Mouse (Mus musculus): ENCODE data around the gene Cavin4. TPM values are rescaled to one million over a fixed set of nuclear protein-coding genes. Genes with fewer than 3 reads are reported as not detected.

Cavin4 gene
- polyA plus RNA-seq (2014; fragmentation: Nextera tagmentation; extraction: Ambion mirVana): 1.0 and 1.3 TPM in 2 replicates

GRCm38 (mm10) chr4:48663271-48663670 lies at the start of gene Cavin4:
Gene Cavin4 (plus strand): TSS chr4:48663514.
- Histone ChIP-seq H3K4me2 (ENCODE audit: low read depth, low read length, severe bottlenecking) (no peak within 1 kb of the TSS), H3K36me3 (ENCODE audit: control insufficient read depth, insufficient read depth, low read length) (peaks cover 6% of the 10 kb centered on the region; the same call in 1 of the 2 replicates)
- no peak for ATAC-seq (replicated peaks; ENCODE audit: low FRiP score)

GRCm38 (mm10) chr4:48615483-48615882 lies 47.8 kb upstream of the Cavin4 start:
- no peak for DNase-seq (ENCODE audit: low spot score)
- Histone ChIP-seq H3K4me2 (ENCODE audit: low read depth, low read length, severe bottlenecking) (no peak overlapping the region), H3K9ac (ENCODE audit: low read length) (no peak overlapping the region), H3K4me3 (ENCODE audit: low read depth, low read length) (no peak overlapping the region), H3K4me1 (replicated peaks; ENCODE audit: control insufficient read depth, insufficient read depth, low read length) (no peaks in the 10 kb centered on the region), H3K36me3 (ENCODE audit: control insufficient read depth, insufficient read depth, low read length) (peaks cover 3% of the 10 kb centered on the region; the same call in 1 of the 2 replicates), H3K9me3 (ENCODE audit: control insufficient read depth, low read length) (no peaks in the 10 kb centered on the region), H3K27me3 (ENCODE audit: control insufficient read depth, insufficient read depth, low read length) (no peaks in the 10 kb centered on the region), H3K27ac (ENCODE audit: low read depth, low read length) (no peak overlapping the region)
- ATAC-seq (replicated peaks; ENCODE audit: low FRiP score): no peak
- WGBS: 88% methylated on average over 4 of the region's 4 CpGs

More at GRCm38 (mm10) chr4:48663271-48663670, at the start of gene Cavin4:
- DNase-seq (ENCODE audit: low spot score): no peak
- no peaks in the 10 kb centered on the region for H3K27me3 ChIP-seq (ENCODE audit: control insufficient read depth, insufficient read depth, low read length)
- H3K9ac ChIP-seq (ENCODE audit: low read length): no peak within 1 kb of the TSS
- H3K4me3 ChIP-seq (ENCODE audit: low read depth, low read length): no peak within 1 kb of the TSS
- H3K9me3 ChIP-seq (ENCODE audit: control insufficient read depth, low read length): no peaks in the 10 kb centered on the region
- H3K4me1 ChIP-seq (replicated peaks; ENCODE audit: control insufficient read depth, insufficient read depth, low read length): no peaks in the 10 kb centered on the region
- no peak within 1 kb of the TSS for H3K27ac ChIP-seq (ENCODE audit: low read depth, low read length)
- WGBS: 92% methylated on average over 10 of the region's 10 CpGs

- Histone ChIP-seq H3K4me2 (ENCODE audit: low read depth, low read length, severe bottlenecking) (no peak overlapping the region), H3K9me3 (ENCODE audit: control insufficient read depth, low read length) (no peaks in the 10 kb centered on the region), H3K4me3 (ENCODE audit: low read depth, low read length) (no peak overlapping the region), H3K4me1 (replicated peaks; ENCODE audit: control insufficient read depth, insufficient read depth, low read length) (no peaks in the 10 kb centered on the region), H3K27ac (ENCODE audit: low read depth, low read length) (no peak overlapping the region), H3K9ac (ENCODE audit: low read length) (no peak overlapping the region), H3K36me3 (ENCODE audit: control insufficient read depth, insufficient read depth, low read length) (peaks cover 3% of the 10 kb centered on the region; the same call in 1 of the 2 replicates), H3K27me3 (ENCODE audit: control insufficient read depth, insufficient read depth, low read length) (no peaks in the 10 kb centered on the region)
- ATAC-seq (replicated peaks; ENCODE audit: low FRiP score) (no peak), DNase-seq (ENCODE audit: low spot score) (no peak)
- WGBS: 97% methylated on average over 15 of the region's 15 CpGs
These were observed 46.1 kb upstream of the Cavin4 start for GRCm38 (mm10) chr4:48617201-48617600.

GRCm38 (mm10) chr4:48620121-48620520 lies 43.2 kb upstream of the Cavin4 start:
- Histone ChIP-seq H3K9me3 (ENCODE audit: control insufficient read depth, low read length) (no peaks in the 10 kb centered on the region), H3K9ac (ENCODE audit: low read length) (no peak overlapping the region), H3K4me3 (ENCODE audit: low read depth, low read length) (no peak overlapping the region), H3K27ac (ENCODE audit: low read depth, low read length) (no peak overlapping the region), H3K27me3 (ENCODE audit: control insufficient read depth, insufficient read depth, low read length) (no peaks in the 10 kb centered on the region), H3K36me3 (ENCODE audit: control insufficient read depth, insufficient read depth, low read length) (peaks cover 3% of the 10 kb centered on the region; the same call in 1 of the 2 replicates), H3K4me1 (replicated peaks; ENCODE audit: control insufficient read depth, insufficient read depth, low read length) (no peaks in the 10 kb centered on the region), H3K4me2 (ENCODE audit: low read depth, low read length, severe bottlenecking) (no peak overlapping the region)
- DNase-seq (ENCODE audit: low spot score): no peak
- WGBS: 95% methylated on average over 6 of the region's 6 CpGs
- no peak for ATAC-seq (replicated peaks; ENCODE audit: low FRiP score)

GRCm38 (mm10) chr4:48622246-48622645 lies 41.1 kb upstream of the Cavin4 start:
- H3K4me3 ChIP-seq (ENCODE audit: low read depth, low read length): no peak overlapping the region
- no peak overlapping the region for H3K27ac ChIP-seq (ENCODE audit: low read depth, low read length)
- H3K4me1 ChIP-seq (replicated peaks; ENCODE audit: control insufficient read depth, insufficient read depth, low read length): no peaks in the 10 kb centered on the region
- peaks cover 3% of the 10 kb centered on the region; the same call in 1 of the 2 replicates for H3K36me3 ChIP-seq (ENCODE audit: control insufficient read depth, insufficient read depth, low read length)
- 94% methylated on average over 6 of the region's 6 CpGs for WGBS
- H3K9ac ChIP-seq (ENCODE audit: low read length): no peak overlapping the region
- ATAC-seq (replicated peaks; ENCODE audit: low FRiP score) (no peak), DNase-seq (ENCODE audit: low spot score) (no peak)
- no peak overlapping the region for H3K4me2 ChIP-seq (ENCODE audit: low read depth, low read length, severe bottlenecking)
- H3K27me3 ChIP-seq (ENCODE audit: control insufficient read depth, insufficient read depth, low read length): no peaks in the 10 kb centered on the region
- H3K9me3 ChIP-seq (ENCODE audit: control insufficient read depth, low read length): no peaks in the 10 kb centered on the region

GRCm38 (mm10) chr4:48622946-48623345 lies 40.4 kb upstream of the Cavin4 start:
- peaks cover 3% of the 10 kb centered on the region; the same call in 1 of the 2 replicates for H3K36me3 ChIP-seq (ENCODE audit: control insufficient read depth, insufficient read depth, low read length)
- H3K4me1 ChIP-seq (replicated peaks; ENCODE audit: control insufficient read depth, insufficient read depth, low read length): no peaks in the 10 kb centered on the region
- no peak overlapping the region for H3K27ac ChIP-seq (ENCODE audit: low read depth, low read length)
- no peaks in the 10 kb centered on the region for H3K9me3 ChIP-seq (ENCODE audit: control insufficient read depth, low read length)
- H3K27me3 ChIP-seq (ENCODE audit: control insufficient read depth, insufficient read depth, low read length): no peaks in the 10 kb centered on the region
- no peak overlapping the region for H3K9ac ChIP-seq (ENCODE audit: low read length)
- 94% methylated on average over 7 of the region's 7 CpGs for WGBS
- DNase-seq (ENCODE audit: low spot score) (no peak), ATAC-seq (replicated peaks; ENCODE audit: low FRiP score) (no peak)
- H3K4me2 ChIP-seq (ENCODE audit: low read depth, low read length, severe bottlenecking): no peak overlapping the region
- H3K4me3 ChIP-seq (ENCODE audit: low read depth, low read length): no peak overlapping the region

- no peak overlapping the region for H3K27ac ChIP-seq (ENCODE audit: low read depth, low read length)
- no peak overlapping the region for H3K9ac ChIP-seq (ENCODE audit: low read length)
- no peaks in the 10 kb centered on the region for H3K9me3 ChIP-seq (ENCODE audit: control insufficient read depth, low read length)
- H3K4me1 ChIP-seq (replicated peaks; ENCODE audit: control insufficient read depth, insufficient read depth, low read length): no peaks in the 10 kb centered on the region
- H3K4me3 ChIP-seq (ENCODE audit: low read depth, low read length): no peak overlapping the region
- H3K36me3 ChIP-seq (ENCODE audit: control insufficient read depth, insufficient read depth, low read length): peaks cover 3% of the 10 kb centered on the region
- no peak overlapping the region for H3K4me2 ChIP-seq (ENCODE audit: low read depth, low read length, severe bottlenecking)
- WGBS: 72% methylated on average over 6 of the region's 6 CpGs
- DNase-seq (ENCODE audit: low spot score) (no peak), ATAC-seq (replicated peaks; ENCODE audit: low FRiP score) (no peak)
- no peaks in the 10 kb centered on the region for H3K27me3 ChIP-seq (ENCODE audit: control insufficient read depth, insufficient read depth, low read length)
These were observed 38.4 kb upstream of the Cavin4 start for GRCm38 (mm10) chr4:48624961-48625360.

- ATAC-seq (replicated peaks; ENCODE audit: low FRiP score) (no peak), DNase-seq (ENCODE audit: low spot score) (no peak)
- no peaks in the 10 kb centered on the region for H3K9me3 ChIP-seq (ENCODE audit: control insufficient read depth, low read length)
- no peak overlapping the region for H3K9ac ChIP-seq (ENCODE audit: low read length)
- H3K4me2 ChIP-seq (ENCODE audit: low read depth, low read length, severe bottlenecking): no peak overlapping the region
- no peak overlapping the region for H3K4me3 ChIP-seq (ENCODE audit: low read depth, low read length)
- no peak overlapping the region for H3K27ac ChIP-seq (ENCODE audit: low read depth, low read length)
- 91% methylated on average over 9 of the region's 9 CpGs for WGBS
- no peaks in the 10 kb centered on the region for H3K4me1 ChIP-seq (replicated peaks; ENCODE audit: control insufficient read depth, insufficient read depth, low read length)
- H3K36me3 ChIP-seq (ENCODE audit: control insufficient read depth, insufficient read depth, low read length): peaks cover 3% of the 10 kb centered on the region
- no peaks in the 10 kb centered on the region for H3K27me3 ChIP-seq (ENCODE audit: control insufficient read depth, insufficient read depth, low read length)
These were observed 37.5 kb upstream of the Cavin4 start for GRCm38 (mm10) chr4:48625836-48626235.

GRCm38 (mm10) chr4:48629445-48629844 lies 33.9 kb upstream of the Cavin4 start:
- H3K36me3 ChIP-seq (ENCODE audit: control insufficient read depth, insufficient read depth, low read length): peaks cover 3% of the 10 kb centered on the region
- no peak overlapping the region for H3K4me3 ChIP-seq (ENCODE audit: low read depth, low read length)
- no peak overlapping the region for H3K9ac ChIP-seq (ENCODE audit: low read length)
- H3K27ac ChIP-seq (ENCODE audit: low read depth, low read length): no peak overlapping the region
- no peaks in the 10 kb centered on the region for H3K27me3 ChIP-seq (ENCODE audit: control insufficient read depth, insufficient read depth, low read length)
- H3K4me2 ChIP-seq (ENCODE audit: low read depth, low read length, severe bottlenecking): no peak overlapping the region
- no peaks in the 10 kb centered on the region for H3K9me3 ChIP-seq (ENCODE audit: control insufficient read depth, low read length)
- DNase-seq (ENCODE audit: low spot score) (no peak), ATAC-seq (replicated peaks; ENCODE audit: low FRiP score) (no peak)
- 94% methylated on average over 13 of the region's 13 CpGs for WGBS
- no peaks in the 10 kb centered on the region for H3K4me1 ChIP-seq (replicated peaks; ENCODE audit: control insufficient read depth, insufficient read depth, low read length)

Measured in forebrain, embryonic 11.5 days (tissue).